Mouse (Mus musculus) testis, postnatal 10 days (tissue): ENCODE measurements around the gene 2200002J24Rik.
"Not testable (repeated sequence)": the region's sequence is repeated elsewhere in the genome, so short reads cannot be mapped to it uniquely, and the experiment has no call there.

Source experiments
- DNase-seq: peaks from one replicate; pipeline ENCODE4 v3.0.0; 2021; ENCODE audit warnings: low spot score

The 2200002J24Rik gene

GRCm38 (mm10) chr7:30728739-30729395, 30.1 kb downstream of the 2200002J24Rik start:
- DNase-seq = no peak

GRCm38 (mm10) chr7:30729396-30730063, 30.8 kb downstream of the 2200002J24Rik start, which contains the start of gene Tmem147:
TSS of gene Tmem147 (minus strand) at chr7:30729540.
- DNase-seq = peak; percentile 98

DNA sequence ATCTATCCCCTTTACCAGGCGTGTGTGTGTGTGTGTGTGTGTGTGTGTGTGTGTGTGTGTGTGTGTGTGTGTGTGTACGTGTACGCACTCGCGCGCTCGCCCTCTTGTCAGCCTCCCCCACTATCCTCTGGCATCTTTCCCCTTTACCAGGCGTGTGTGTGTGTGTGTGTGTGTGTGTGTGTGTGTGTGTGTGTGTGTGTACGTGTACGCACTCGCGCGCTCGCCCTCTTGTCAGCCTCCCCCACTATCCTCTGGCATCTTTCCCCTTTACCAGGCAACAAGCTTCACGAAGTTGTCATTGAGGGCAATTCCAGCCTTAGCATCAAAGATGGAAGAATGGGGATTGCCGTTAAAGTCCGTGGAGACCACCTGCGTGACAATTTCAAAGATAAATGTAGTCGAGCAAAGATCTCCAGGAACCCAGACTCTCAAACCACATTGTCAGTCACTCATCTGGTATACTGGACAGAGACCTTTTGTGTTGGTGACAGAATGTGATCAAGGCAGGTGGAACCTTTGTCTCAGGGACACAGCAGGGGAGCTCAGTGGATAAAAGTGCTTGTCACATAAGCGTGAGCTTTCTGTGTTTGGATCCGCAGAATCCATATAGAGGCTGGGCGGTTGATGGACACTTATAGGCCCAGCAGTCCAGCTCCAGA, 31.5 kb downstream of the 2200002J24Rik start:
- not testable (repeated sequence) for DNase-seq

- DNase-seq = no peak
These were observed 37.5 kb downstream of the 2200002J24Rik start for GRCm38 (mm10) chr7:30736211-30736610.

GRCm38 (mm10) chr7:30742570-30742969, 43.8 kb downstream of the 2200002J24Rik start:
- not testable (repeated sequence) for DNase-seq

GRCm38 (mm10) chr7:30743617-30744016, 44.9 kb downstream of the 2200002J24Rik start, which contains the start of gene Gapdhs:
TSS of gene Gapdhs (minus strand) at chr7:30743681.
- DNase-seq = not testable (repeated sequence)

DNA sequence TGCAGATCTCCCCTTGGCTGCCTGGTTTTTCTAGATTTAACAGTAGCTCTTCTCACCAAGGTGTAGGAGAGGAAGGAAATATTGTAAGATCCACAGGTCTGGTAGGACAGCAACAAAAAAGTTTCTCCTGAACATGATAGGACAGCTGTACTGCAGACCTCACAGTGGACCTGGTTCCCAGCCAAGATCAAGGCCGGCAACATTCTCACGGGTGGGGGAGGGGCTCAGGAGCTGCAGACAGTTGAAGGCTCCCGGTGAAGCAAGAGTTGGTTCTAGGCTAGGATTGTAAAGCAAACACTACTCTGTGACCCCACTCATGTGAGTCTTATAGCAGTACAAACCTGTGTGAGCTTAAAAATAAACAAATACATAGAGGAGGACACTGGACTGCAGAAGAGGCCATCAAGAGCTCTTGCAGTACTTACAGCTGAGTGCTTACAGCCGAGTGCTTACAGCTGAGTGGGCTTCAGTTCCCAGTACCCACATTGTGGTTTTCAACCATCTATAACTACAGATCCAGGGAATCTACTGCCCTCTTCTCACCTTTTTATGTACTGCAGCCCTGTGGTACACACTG, 45.4 kb downstream of the 2200002J24Rik start:
- peak; percentile 84 for DNase-seq

DNA sequence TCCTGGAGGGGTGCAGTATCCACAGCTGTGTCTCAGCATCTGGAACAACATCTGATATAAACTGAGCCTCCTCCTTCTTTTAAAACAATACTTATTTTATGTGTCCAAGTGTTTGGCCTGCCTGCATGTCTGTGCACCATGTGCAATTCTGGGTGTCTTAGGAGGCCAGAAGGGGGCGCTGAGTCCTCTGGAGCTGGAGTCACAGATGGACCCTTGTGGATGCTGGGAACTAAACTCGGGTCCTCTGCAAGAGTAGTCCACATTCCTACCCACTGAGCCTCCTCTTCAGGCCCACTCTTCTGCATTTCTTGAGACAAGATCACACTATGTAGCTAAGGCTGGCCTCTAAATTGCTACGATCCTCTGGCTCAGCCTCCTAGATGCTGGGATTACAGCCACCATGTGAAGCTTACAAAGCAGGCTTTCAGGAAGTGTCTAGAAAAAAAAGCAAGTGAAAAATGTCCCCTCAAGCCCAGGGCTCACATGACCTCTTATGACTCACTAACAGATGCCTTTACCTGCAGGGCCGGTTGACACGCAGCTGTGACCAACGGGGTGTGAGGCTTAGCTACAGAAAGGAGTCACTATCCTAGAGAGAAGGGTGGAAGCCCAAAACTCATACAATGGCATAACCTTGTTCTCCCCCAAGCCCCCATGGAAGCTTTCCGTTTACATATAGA, 48.9 kb downstream of the 2200002J24Rik start:
- no peak for DNase-seq
